In the genomic region with DNA sequence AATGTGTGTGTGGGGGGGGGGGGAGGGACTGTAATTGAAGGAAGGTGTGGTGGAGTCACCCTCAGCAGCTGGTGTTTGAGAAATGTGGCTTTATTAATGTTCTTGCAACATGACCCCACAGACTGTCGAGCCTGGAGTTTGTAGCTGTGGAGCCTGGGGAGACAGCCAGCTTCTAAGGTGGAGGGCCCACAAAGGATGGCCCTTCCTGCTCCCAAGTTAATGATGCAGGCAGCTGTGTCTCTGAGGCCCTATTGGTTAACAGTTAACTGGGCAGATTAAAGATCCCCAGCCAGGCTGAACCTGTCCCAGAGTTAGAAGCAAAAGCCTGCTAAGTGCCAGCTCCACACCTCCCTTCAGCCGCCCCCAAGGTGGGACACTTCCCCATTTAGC, we compare ENCODE assay signal across 9 mouse cellular contexts.
A peak's percentile ranks its signal among the peaks of the same experiment; 100 is the strongest.
DNase-seq lines count a peak whose midpoint lies in the region; ATAC-seq and TF ChIP-seq lines count a peak whose summit lies in the region.
"Had no signal": no experiment of that assay in that cellular context is flagged by ENCODE, and none has a peak within 500 bp of the region (broad histone marks: within the 10 kb centered on the region; RNA-seq: fewer than 3 reads in every experiment).

No protein-coding gene starts in this region.

- H3K36me3 ChIP-seq in embryonic facial prominence, embryonic 11.5 days (replicated peaks; ENCODE audit: control insufficient read depth, insufficient read depth, low read depth, low read length) = no peaks in the 10 kb centered on the region
- no peaks in the 10 kb centered on the region for H3K36me3 ChIP-seq in intestine, embryonic 14.5 days (ENCODE audit: control insufficient read depth, insufficient read depth, low read length)
- no peaks in the 10 kb centered on the region for H3K36me3 ChIP-seq in liver, embryonic 11.5 days (ENCODE audit: control insufficient read depth, insufficient read depth, low read length)

- TF ChIP-seq CTCF in cerebellum, adult 2 months (IDR thresholded peaks at IDR 0.05; ENCODE audit: borderline replicate concordance, insufficient read depth, low read depth, low read length) = no peak

- H3K4me1 ChIP-seq in cerebellum, adult 2 months (ENCODE audit: control insufficient read depth, insufficient read depth, low read length) = peaks cover 22% of the 10 kb centered on the region
- H3K4me1 ChIP-seq in embryonic facial prominence, embryonic 11.5 days (ENCODE audit: control insufficient read depth, insufficient read depth, low read length) = 0 out of 2 replicates have a peak, but pooled peaks cover 3% of the 10 kb centered on the region
- H3K4me1 ChIP-seq in intestine, embryonic 14.5 days (replicated peaks; ENCODE audit: control insufficient read depth, insufficient read depth, low read length) = peaks cover 33% of the 10 kb centered on the region
- H3K4me1 ChIP-seq in liver, embryonic 11.5 days (replicated peaks; ENCODE audit: control insufficient read depth, insufficient read depth, low read length) = peaks cover 9% of the 10 kb centered on the region

- H3K4me2 ChIP-seq in embryonic facial prominence, embryonic 11.5 days (ENCODE audit: low read depth, low read length) = no peak overlapping the region
- no peak overlapping the region for H3K4me2 ChIP-seq in intestine, embryonic 14.5 days (ENCODE audit: low read length)
- H3K4me2 ChIP-seq in liver, embryonic 11.5 days = no peak overlapping the region

- peak in 1 of 2 experiments; percentile 29 for DNase-seq in cerebellum, adult 2 months
- no peak for DNase-seq in cerebellum, adult 11-12 months
- no peak for DNase-seq in embryonic facial prominence, embryonic 11.5 days (ENCODE audit: low spot score)
- DNase-seq in intestine, embryonic 14.5 days (ENCODE audit: low spot score) = no peak
- DNase-seq in liver, embryonic 11.5 days (ENCODE audit: low spot score) = no peak
- no peak for DNase-seq in layer of hippocampus, adult 18-20 months (ENCODE audit: low spot score in 2 of 2)
- no peak for DNase-seq in cerebellum, adult 9-10 months
- DNase-seq: thymus, postnatal 25 days had no signal

- WGBS in cerebellum, adult 2 months = 76% methylated on average over 2 of the region's 2 CpGs
- 36% methylated on average over 2 of the region's 2 CpGs for WGBS in embryonic facial prominence, embryonic 11.5 days
- 45% methylated on average over 2 of the region's 2 CpGs for WGBS in intestine, embryonic 14.5 days
- WGBS in liver, embryonic 11.5 days = 58% methylated on average over 2 of the region's 2 CpGs

- no peak overlapping the region for H3K9ac ChIP-seq in embryonic facial prominence, embryonic 11.5 days (replicated peaks; ENCODE audit: low read length)
- no peak overlapping the region for H3K9ac ChIP-seq in intestine, embryonic 14.5 days (ENCODE audit: low read length)
- H3K9ac ChIP-seq in liver, embryonic 11.5 days (ENCODE audit: low read depth, low read length) = no peak overlapping the region

- 0 out of 2 replicates have a peak overlapping the region, but pooled peaks have one; percentile 1 for H3K27ac ChIP-seq in cerebellum, adult 2 months (ENCODE audit: insufficient read depth, low read length)
- peak overlapping the region; percentile 38; the same call in 1 of the 2 replicates for H3K27ac ChIP-seq in embryonic facial prominence, embryonic 11.5 days (replicated peaks; ENCODE audit: low read depth, low read length)
- peak overlapping the region; percentile 84 for H3K27ac ChIP-seq in intestine, embryonic 14.5 days (ENCODE audit: low read depth)
- H3K27ac ChIP-seq in liver, embryonic 11.5 days (ENCODE audit: low read depth, low read length) = no peak overlapping the region

- H3K27me3 ChIP-seq in cerebellum, adult 2 months (ENCODE audit: control insufficient read depth, insufficient read depth, low read length) = no peaks in the 10 kb centered on the region
- no peaks in the 10 kb centered on the region for H3K27me3 ChIP-seq in embryonic facial prominence, embryonic 11.5 days (ENCODE audit: control insufficient read depth, insufficient read depth, low read length)
- H3K27me3 ChIP-seq in intestine, embryonic 14.5 days (replicated peaks; ENCODE audit: control insufficient read depth, insufficient read depth, low read length) = no peaks in the 10 kb centered on the region
- H3K27me3 ChIP-seq in liver, embryonic 11.5 days (replicated peaks; ENCODE audit: control insufficient read depth, insufficient read depth, low read length) = no peaks in the 10 kb centered on the region

- no peak overlapping the region for H3K4me3 ChIP-seq in cerebellum, adult 2 months (replicated peaks; ENCODE audit: insufficient read depth, low read depth, low read length)
- no peak overlapping the region for H3K4me3 ChIP-seq in embryonic facial prominence, embryonic 11.5 days (ENCODE audit: low read depth, low read length)
- no peak overlapping the region for H3K4me3 ChIP-seq in intestine, embryonic 14.5 days (ENCODE audit: low read depth, low read length)
- H3K4me3 ChIP-seq in liver, embryonic 11.5 days (ENCODE audit: low read depth, low read length) = no peak overlapping the region

- no peak for TF ChIP-seq POLR2A in cerebellum, adult 2 months (IDR thresholded peaks at IDR 0.05; ENCODE audit: borderline replicate concordance, insufficient read depth, low read length)

- H3K9me3 ChIP-seq in embryonic facial prominence, embryonic 11.5 days (replicated peaks; ENCODE audit: control insufficient read depth, low read length) = no peaks in the 10 kb centered on the region
- no peaks in the 10 kb centered on the region for H3K9me3 ChIP-seq in intestine, embryonic 14.5 days (ENCODE audit: control insufficient read depth, low read length)
- no peaks in the 10 kb centered on the region for H3K9me3 ChIP-seq in liver, embryonic 11.5 days (ENCODE audit: control insufficient read depth, low read length)

- 0 out of 2 replicates have a peak, but pooled peaks have one; percentile 10 for ATAC-seq in embryonic facial prominence, embryonic 11.5 days (replicated peaks; ENCODE audit: insufficient number of reproducible peaks, low FRiP score, low TSS enrichment, low read depth)
- 0 out of 2 replicates have a peak, but pooled peaks have one; percentile 42 for ATAC-seq in intestine, embryonic 14.5 days (replicated peaks; ENCODE audit: low FRiP score, low TSS enrichment, low read depth)
- 0 out of 2 replicates have a peak, but pooled peaks have one; percentile 10 for ATAC-seq in liver, embryonic 11.5 days (replicated peaks; ENCODE audit: low FRiP score)
- ATAC-seq in erythroblast, adult 5-6 weeks (replicated peaks; ENCODE audit: low FRiP score, poor library complexity, severe bottlenecking) = no peak
